In the genomic region with DNA sequence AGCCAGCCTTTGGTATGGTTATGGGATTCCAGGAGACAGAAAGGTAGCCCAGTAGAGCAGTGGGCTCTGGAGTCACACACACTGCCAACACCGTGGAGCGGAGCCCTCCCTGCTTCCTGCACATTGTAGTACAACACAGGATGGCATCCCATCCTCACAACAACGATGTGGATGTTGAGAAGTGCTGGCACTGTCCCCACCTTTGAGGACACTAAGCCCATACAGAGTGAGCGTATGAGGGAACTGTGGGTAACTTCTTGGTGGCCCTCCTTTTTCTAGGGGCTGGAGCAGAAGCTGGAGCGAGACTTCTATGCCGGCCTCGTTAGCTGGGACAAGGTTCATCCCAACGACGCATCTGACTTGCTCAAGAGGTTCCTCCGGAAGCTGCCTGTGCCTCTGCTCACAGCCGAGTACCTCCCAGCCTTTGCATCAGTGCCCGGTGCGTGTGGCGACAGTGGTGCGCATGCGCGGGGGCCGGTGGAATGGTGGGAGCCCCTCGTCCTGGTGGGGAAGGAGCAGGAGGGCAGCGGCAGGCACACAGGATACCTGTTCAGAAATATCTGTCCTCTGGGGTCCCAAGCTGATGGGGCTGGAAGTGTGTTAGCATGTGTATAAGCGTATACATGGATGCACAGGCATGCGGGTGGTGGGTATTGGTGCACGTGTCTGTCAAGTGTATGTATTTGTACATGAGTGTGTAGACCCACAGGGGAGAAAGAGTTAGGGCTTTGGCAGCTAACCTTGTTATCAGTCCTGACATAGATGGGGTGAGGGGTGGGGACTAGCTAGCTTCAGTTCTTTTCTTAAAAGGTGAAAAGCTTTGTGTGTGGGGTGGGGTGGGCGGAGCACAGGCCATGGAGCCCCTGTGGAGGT, we compare ENCODE assay signal across 10 mouse cellular contexts. TPM values are rescaled to one million over a fixed set of nuclear protein-coding genes. Genes with fewer than 3 reads are reported as not detected.
DNase-seq lines count a peak whose midpoint lies in the region; ATAC-seq lines count a peak whose summit lies in the region.
"Had no signal": no experiment of that assay in that cellular context is flagged by ENCODE, and none has a peak within 500 bp of the region (broad histone marks: within the 10 kb centered on the region; RNA-seq: fewer than 3 reads in every experiment).

No protein-coding gene starts in this region.

- WGBS in heart, embryonic 10.5 days: 43% methylated on average over 24 of the region's 24 CpGs
- 64% methylated on average over 24 of the region's 24 CpGs for WGBS in midbrain, embryonic 12.5 days

- no peaks in the 10 kb centered on the region for H3K4me1 ChIP-seq in heart, embryonic 10.5 days
- no peaks in the 10 kb centered on the region; the same call in 1 of the 2 replicates for H3K4me1 ChIP-seq in midbrain, embryonic 12.5 days

- peak overlapping the region; percentile 39 for H3K4me2 ChIP-seq in midbrain, embryonic 12.5 days (replicated peaks)

- H3K27ac ChIP-seq in heart, embryonic 10.5 days: no peak overlapping the region
- H3K27ac ChIP-seq in midbrain, embryonic 12.5 days (replicated peaks): no peak overlapping the region

- H3K36me3 ChIP-seq in heart, embryonic 10.5 days: no peaks in the 10 kb centered on the region
- no peaks in the 10 kb centered on the region for H3K36me3 ChIP-seq in midbrain, embryonic 12.5 days

- intact Hi-C loops in heart, postnatal 36 days (cut with DNase I): no loop called here

- DNase-seq in heart, embryonic 10.5 days (ENCODE audit: low spot score): no peak
- DNase-seq in heart, postnatal 36 days: no peak
- DNase-seq in brain, adult 2 months (ENCODE audit: low read depth, low spot score): peak; percentile 52
- no peak for DNase-seq in gastrocnemius, postnatal 10 days
- no peak for DNase-seq in adrenal gland, adult (ENCODE audit: inconsistent age in 2 of 2, low spot score in 1 of 2)
- no peak for DNase-seq in B cell, adult 2 months

- H3K9me3 ChIP-seq in heart, embryonic 10.5 days: no peaks in the 10 kb centered on the region
- H3K9me3 ChIP-seq in midbrain, embryonic 12.5 days: no peaks in the 10 kb centered on the region

- H3K9ac ChIP-seq in midbrain, embryonic 12.5 days (replicated peaks): peak overlapping the region; percentile 15; the same call in 1 of the 2 replicates

- ATAC-seq in hematopoietic stem cell, adult 5-6 weeks (replicated peaks in 1 of 2; ENCODE audit: insufficient read depth in 1 of 2, low FRiP score in 2 of 2, low TSS enrichment in 1 of 2, low read depth in 1 of 2, poor library complexity in 2 of 2, severe bottlenecking in 2 of 2): peak; percentile 27 to 68
- ATAC-seq in midbrain, embryonic 12.5 days (ENCODE audit: low FRiP score, low read depth): no peak; the same call in 1 of the 2 replicates

- H3K27me3 ChIP-seq in heart, embryonic 10.5 days (ENCODE audit: insufficient read depth, poor library complexity, severe bottlenecking): peaks cover 39% of the 10 kb centered on the region; the same call in 1 of the 2 replicates
- 0 out of 2 replicates have a peak, but pooled peaks cover 2% of the 10 kb centered on the region for H3K27me3 ChIP-seq in midbrain, embryonic 12.5 days

- peak overlapping the region; percentile 34 for H3K4me3 ChIP-seq in heart, embryonic 10.5 days
- H3K4me3 ChIP-seq in midbrain, embryonic 12.5 days: 0 out of 2 replicates have a peak overlapping the region, but pooled peaks have one; percentile 2

RNA-seq across cellular contexts. Expression of a gene that starts 27.1 kb away (rescaled TPM):
- not detected in 2 replicates for polyA plus RNA-seq in heart, embryonic 10.5 days (2016; fragmentation: Nextera tagmentation; extraction: Ambion mirVana)
- total RNA-seq in heart, postnatal 36 days (2021): not detected
- not detected in 2 replicates for total RNA-seq in hematopoietic stem cell, adult 5-6 weeks (2017)
- 0.46 and 0.51 TPM in 2 replicates for polyA plus RNA-seq in midbrain, embryonic 12.5 days (2016; fragmentation: Nextera tagmentation; extraction: Ambion mirVana)
- total RNA-seq in gastrocnemius, postnatal 10 days (2021): not detected
- total RNA-seq: left cerebral cortex, adult 18-20 months had no signal
- polyA plus RNA-seq: C2C12 had no signal

RNA-seq across cellular contexts. Expression of a gene that starts 37.3 kb away (rescaled TPM):
- not detected in 2 replicates for polyA plus RNA-seq in heart, embryonic 10.5 days (2016; fragmentation: Nextera tagmentation; extraction: Ambion mirVana)
- total RNA-seq in heart, postnatal 36 days (2021): 1 to 10 TPM; 3.0 to 3.7 TPM
- not detected in 2 replicates for total RNA-seq in hematopoietic stem cell, adult 5-6 weeks (2017)
- not detected in 2 replicates for polyA plus RNA-seq in midbrain, embryonic 12.5 days (2016; fragmentation: Nextera tagmentation; extraction: Ambion mirVana)
- under 1 TPM in 1 of 2 experiments, not detected in 1; 0.75 TPM for total RNA-seq in gastrocnemius, postnatal 10 days (2021)
- total RNA-seq: left cerebral cortex, adult 18-20 months had no signal
